ENCODE assay signal across 17 mouse cellular contexts in the genomic region with DNA sequence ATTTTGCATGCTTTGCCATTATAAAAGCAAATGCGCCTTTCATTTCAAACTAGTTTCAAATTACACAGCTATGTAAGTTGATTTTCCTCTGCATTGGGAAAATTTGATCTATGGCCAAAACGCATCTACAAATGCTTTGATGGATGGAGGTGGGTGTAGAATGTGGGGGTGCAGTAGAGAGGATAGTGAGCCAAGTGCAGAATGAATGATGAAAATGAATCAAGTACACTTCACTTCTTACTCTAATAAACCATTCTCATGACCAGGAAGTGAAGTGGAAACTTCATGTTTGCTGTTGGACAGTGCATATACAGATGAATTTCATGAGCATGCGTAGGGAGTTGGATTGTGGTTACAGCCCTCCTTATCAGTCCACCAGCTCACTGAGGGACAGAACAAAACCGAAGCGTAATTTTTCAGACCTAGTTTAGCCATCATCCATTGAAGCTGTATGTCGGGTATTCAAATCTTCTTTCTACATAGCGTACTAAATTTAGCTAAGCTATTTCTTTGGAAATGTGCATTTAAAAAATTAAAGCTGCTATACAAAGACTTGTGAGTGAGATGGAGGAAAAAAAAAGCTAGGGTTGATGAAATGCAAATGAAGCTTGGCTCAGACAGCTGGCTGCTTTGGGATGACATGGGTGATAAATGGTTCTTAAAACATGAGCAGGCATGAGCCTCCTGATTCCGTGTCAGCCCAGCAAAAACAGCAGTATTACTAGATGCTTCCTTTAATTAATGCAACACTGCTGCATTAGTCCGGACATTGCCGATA.
DNase-seq lines count a peak whose midpoint lies in the region; ATAC-seq lines count a peak whose summit lies in the region.
"Had no signal": no experiment of that assay in that cellular context is flagged by ENCODE, and none has a peak within 500 bp of the region (broad histone marks: within the 10 kb centered on the region; RNA-seq: fewer than 3 reads in every experiment).

No protein-coding gene starts in this region.

- no peaks in the 10 kb centered on the region for H3K27me3 ChIP-seq in hindbrain, embryonic 16.5 days (replicated peaks; ENCODE audit: control insufficient read depth, insufficient read depth, low read length)
- H3K27me3 ChIP-seq: embryonic facial prominence, embryonic 15.5 days; kidney, embryonic 15.5 days had no signal

- H3K27ac ChIP-seq in hindbrain, embryonic 16.5 days (ENCODE audit: low read depth, low read length) = 0 out of 2 replicates have a peak overlapping the region, but pooled peaks have one; percentile 29
- H3K27ac ChIP-seq: embryonic facial prominence, embryonic 15.5 days; kidney, embryonic 15.5 days; layer of hippocampus, adult 2 months; macrophage had no signal

- WGBS in hindbrain, embryonic 16.5 days = 60% methylated on average over 10 of the region's 10 CpGs

- peak; percentile 7 for DNase-seq in layer of hippocampus, adult 9-11 months
- DNase-seq in layer of hippocampus, adult 11-12 months (ENCODE audit: low spot score) = no peak
- peak; percentile 31 to 49 for DNase-seq in right cerebral cortex, postnatal 10 days (ENCODE audit: low spot score in 2 of 2)
- DNase-seq in right cerebral cortex, postnatal 14 days = no peak
- DNase-seq in ovary, postnatal 36 days (ENCODE audit: low spot score) = no peak
- no peak for DNase-seq in embryo, embryonic 10.5 days (ENCODE audit: low spot score)
- DNase-seq in heart, adult 18-20 months = no peak
- DNase-seq: cerebellum, adult 8-10 months; heart, adult 11 months; liver; lung, adult 18-20 months had no signal

- no peaks in the 10 kb centered on the region for H3K36me3 ChIP-seq in hindbrain, embryonic 16.5 days (ENCODE audit: control insufficient read depth, insufficient read depth, low read length)
- H3K36me3 ChIP-seq: embryonic facial prominence, embryonic 15.5 days; kidney, embryonic 15.5 days had no signal

- H3K9me3 ChIP-seq in hindbrain, embryonic 16.5 days (ENCODE audit: control insufficient read depth, low read length) = no peaks in the 10 kb centered on the region
- H3K9me3 ChIP-seq: embryonic facial prominence, embryonic 15.5 days; kidney, embryonic 15.5 days had no signal

- peak overlapping the region; percentile 25; the same call in 1 of the 2 replicates for H3K4me2 ChIP-seq in hindbrain, embryonic 16.5 days (ENCODE audit: low read length)
- H3K4me2 ChIP-seq: embryonic facial prominence, embryonic 15.5 days; kidney, embryonic 15.5 days had no signal

- 0 out of 2 replicates have a peak, but pooled peaks cover 2% of the 10 kb centered on the region for H3K4me1 ChIP-seq in hindbrain, embryonic 16.5 days (ENCODE audit: control insufficient read depth, insufficient read depth, low read depth, low read length)
- H3K4me1 ChIP-seq: embryonic facial prominence, embryonic 15.5 days; kidney, embryonic 15.5 days had no signal

- no peak overlapping the region for H3K9ac ChIP-seq in hindbrain, embryonic 16.5 days (ENCODE audit: low read depth, low read length)
- H3K9ac ChIP-seq: embryonic facial prominence, embryonic 15.5 days; kidney, embryonic 15.5 days had no signal

- peak; percentile 83 for ATAC-seq in hindbrain, embryonic 16.5 days
- ATAC-seq: inflammation-experienced regulatory T-cells, adult 6 months had no signal

- no peak overlapping the region for H3K4me3 ChIP-seq in hindbrain, embryonic 16.5 days (ENCODE audit: low read length)
- H3K4me3 ChIP-seq: embryonic facial prominence, embryonic 15.5 days; kidney, embryonic 15.5 days; layer of hippocampus, adult 2 months had no signal

Comparison
In these comparisons a context has a peak if more than half of its experiments do, and no peak if none do; other contexts are left out.
1. DNase-seq: peak in layer of hippocampus, adult 9-11 months (single experiment) and right cerebral cortex, postnatal 10 days (2 of 2); none in layer of hippocampus, adult 11-12 months (single experiment), right cerebral cortex, postnatal 14 days (single experiment), ovary, postnatal 36 days (single experiment), embryo, embryonic 10.5 days (single experiment) and heart, adult 18-20 months (0 of 2).